Mouse (Mus musculus): ENCODE data around the gene Olfr884. TPM values are rescaled to one million over a fixed set of nuclear protein-coding genes. Genes with fewer than 3 reads are reported as not detected.

Gene Olfr884
- total RNA-seq (2012; rRNA removed) = 0.05 TPM in 1 of 2 replicates, not detected in the other

DNA sequence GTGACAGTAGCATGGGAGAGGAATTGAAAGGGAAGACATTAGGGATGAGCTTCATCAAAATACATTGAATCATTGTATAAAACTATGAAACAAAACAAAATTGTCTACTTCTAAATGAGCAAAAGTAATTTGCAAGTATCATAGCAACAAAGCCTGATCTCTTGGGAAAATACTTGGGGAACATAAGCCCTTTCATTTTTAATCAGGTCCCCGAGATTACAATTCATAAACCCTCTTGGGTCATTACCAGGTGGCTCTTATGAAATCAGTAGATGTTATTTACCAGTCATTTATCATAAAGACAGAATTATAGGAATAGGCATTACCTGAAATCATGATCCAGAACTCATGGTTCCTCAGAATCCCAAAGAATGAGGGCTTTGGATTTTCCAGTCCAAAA lies at the start of gene Olfr884:
TSS of gene Olfr884 (plus strand) at position 301 of the 400 bp plus-strand sequence.
- DNase-seq (ENCODE audit: low read depth, low spot score) = no peak
- no peaks in the 10 kb centered on the region for H3K9me3 ChIP-seq (ENCODE audit: control insufficient read depth, insufficient read depth, low read depth, low read length)
- H3K4me1 ChIP-seq (ENCODE audit: control insufficient read depth in 2 of 2, insufficient read depth in 2 of 2, low read length in 2 of 2, poor library complexity in 1 of 2) = no peaks in the 10 kb centered on the region
- H3K4me3 ChIP-seq (ENCODE audit: insufficient read depth in 1 of 2, low read depth in 1 of 2, low read length in 2 of 2, poor library complexity in 1 of 2, severe bottlenecking in 1 of 2) = no peak within 1 kb of the TSS
- no peak within 1 kb of the TSS for H3K9ac ChIP-seq (ENCODE audit: insufficient read depth, low read depth, low read length, poor library complexity, severe bottlenecking)
- no peaks in the 10 kb centered on the region for H3K36me3 ChIP-seq (ENCODE audit: control insufficient read depth, insufficient read depth, low read length, poor library complexity, severe bottlenecking)
- in situ Hi-C loops (cut with MboI; ENCODE audit: low sequenced_read_pairs in 2 of 2, unreplicated experiment in 2 of 2) = no loop called here
- no peak within 1 kb of the TSS for H3K27ac ChIP-seq (ENCODE audit: insufficient read depth, low read depth, low read length, poor library complexity, severe bottlenecking)
- TF ChIP-seq ZNF384 (IDR thresholded peaks at IDR 0.05; ENCODE audit: low read depth, low read length) (no peak), ZC3H11A (IDR thresholded peaks at IDR 0.05; ENCODE audit: borderline replicate concordance, low read depth, low read length) (no peak), CHD2 (IDR thresholded peaks at IDR 0.05; ENCODE audit: low read depth, low read length) (no peak), HCFC1 (IDR thresholded peaks at IDR 0.05; ENCODE audit: borderline replicate concordance, insufficient read depth, low read length) (no peak), MAFK (IDR thresholded peaks at IDR 0.05; ENCODE audit: insufficient read depth, low read depth, low read length) (no peak)

GRCm38 (mm10) chr9:37998581-37999204 lies 47.7 kb upstream of the Olfr884 start:
- H3K4me1 ChIP-seq (ENCODE audit: control insufficient read depth in 2 of 2, insufficient read depth in 2 of 2, low read length in 2 of 2, poor library complexity in 1 of 2) = no peaks in the 10 kb centered on the region
- H3K36me3 ChIP-seq (ENCODE audit: control insufficient read depth, insufficient read depth, low read length, poor library complexity, severe bottlenecking) = no peaks in the 10 kb centered on the region
- no peak overlapping the region for H3K27ac ChIP-seq (ENCODE audit: insufficient read depth, low read depth, low read length, poor library complexity, severe bottlenecking)
- H3K9ac ChIP-seq (ENCODE audit: insufficient read depth, low read depth, low read length, poor library complexity, severe bottlenecking) = no peak overlapping the region
- in situ Hi-C loops (cut with MboI; ENCODE audit: low sequenced_read_pairs in 2 of 2, unreplicated experiment in 2 of 2) = no loop called here
- DNase-seq (ENCODE audit: low read depth, low spot score) = peak; percentile 4
- H3K9me3 ChIP-seq (ENCODE audit: control insufficient read depth, insufficient read depth, low read depth, low read length) = no peaks in the 10 kb centered on the region
- no peak for TF ChIP-seq ZNF384 (IDR thresholded peaks at IDR 0.05; ENCODE audit: low read depth, low read length)
- TF ChIP-seq MAFK (IDR thresholded peaks at IDR 0.05; ENCODE audit: insufficient read depth, low read depth, low read length) = no peak
- TF ChIP-seq HCFC1 (IDR thresholded peaks at IDR 0.05; ENCODE audit: borderline replicate concordance, insufficient read depth, low read length) = no peak
- TF ChIP-seq CHD2 (IDR thresholded peaks at IDR 0.05; ENCODE audit: low read depth, low read length) = no peak
- TF ChIP-seq ZC3H11A (IDR thresholded peaks at IDR 0.05; ENCODE audit: borderline replicate concordance, low read depth, low read length) = no peak
- no peak overlapping the region for H3K4me3 ChIP-seq (ENCODE audit: insufficient read depth in 1 of 2, low read depth in 1 of 2, low read length in 2 of 2, poor library complexity in 1 of 2, severe bottlenecking in 1 of 2)

DNA sequence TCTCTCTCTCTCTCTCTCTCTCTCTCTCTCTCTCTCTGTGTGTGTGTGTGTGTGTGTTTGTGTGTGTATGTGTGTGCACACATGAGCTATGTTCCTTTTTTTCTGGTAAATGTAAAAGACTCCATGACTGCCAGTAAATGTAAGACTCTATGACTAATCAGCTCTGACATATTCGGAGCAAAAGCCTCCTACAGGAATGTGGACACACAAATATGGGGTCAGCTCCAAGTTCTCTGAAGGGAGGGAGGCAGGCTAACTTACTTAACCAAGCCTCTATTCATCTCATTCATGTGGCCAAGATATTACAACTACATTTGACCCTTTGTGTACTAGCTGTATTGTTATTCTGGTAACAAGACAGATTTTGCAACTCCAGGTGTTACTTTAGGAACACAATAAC lies 46.3 kb upstream of the Olfr884 start:
- Histone ChIP-seq H3K4me3 (ENCODE audit: insufficient read depth in 1 of 2, low read depth in 1 of 2, low read length in 2 of 2, poor library complexity in 1 of 2, severe bottlenecking in 1 of 2) (no peak overlapping the region), H3K9me3 (ENCODE audit: control insufficient read depth, insufficient read depth, low read depth, low read length) (no peaks in the 10 kb centered on the region), H3K27ac (ENCODE audit: insufficient read depth, low read depth, low read length, poor library complexity, severe bottlenecking) (no peak overlapping the region), H3K36me3 (ENCODE audit: control insufficient read depth, insufficient read depth, low read length, poor library complexity, severe bottlenecking) (no peaks in the 10 kb centered on the region), H3K4me1 (ENCODE audit: control insufficient read depth in 2 of 2, insufficient read depth in 2 of 2, low read length in 2 of 2, poor library complexity in 1 of 2) (no peaks in the 10 kb centered on the region), H3K9ac (ENCODE audit: insufficient read depth, low read depth, low read length, poor library complexity, severe bottlenecking) (no peak overlapping the region)
- DNase-seq (ENCODE audit: low read depth, low spot score) = no peak
- TF ChIP-seq ZC3H11A (IDR thresholded peaks at IDR 0.05; ENCODE audit: borderline replicate concordance, low read depth, low read length) = no peak
- TF ChIP-seq CHD2 (IDR thresholded peaks at IDR 0.05; ENCODE audit: low read depth, low read length) = no peak
- no peak for TF ChIP-seq ZNF384 (IDR thresholded peaks at IDR 0.05; ENCODE audit: low read depth, low read length)
- no peak for TF ChIP-seq MAFK (IDR thresholded peaks at IDR 0.05; ENCODE audit: insufficient read depth, low read depth, low read length)
- TF ChIP-seq HCFC1 (IDR thresholded peaks at IDR 0.05; ENCODE audit: borderline replicate concordance, insufficient read depth, low read length) = no peak
- in situ Hi-C loops (cut with MboI; ENCODE audit: low sequenced_read_pairs in 2 of 2, unreplicated experiment in 2 of 2) = no loop called here

DNA sequence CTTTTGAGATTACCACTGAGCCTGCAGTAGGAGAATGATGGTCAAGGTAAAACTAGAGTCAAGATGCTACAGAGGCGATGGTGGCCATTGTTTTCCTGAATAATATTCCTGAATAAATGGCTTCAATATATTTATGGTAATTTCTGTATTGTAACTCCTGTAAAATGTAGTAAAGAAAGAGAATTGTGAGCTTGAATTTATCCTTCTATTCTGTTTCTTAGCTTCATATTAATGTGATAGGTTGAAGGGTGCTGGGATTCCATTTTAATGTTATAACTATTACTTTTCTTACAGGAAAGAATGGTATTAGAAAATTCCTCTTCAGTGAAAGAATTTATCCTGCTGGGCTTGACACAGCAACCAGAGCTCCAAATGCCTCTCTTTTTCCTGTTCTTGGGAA lies 20.8 kb upstream of the Olfr884 start, which contains the start of gene Olfr883:
TSS of gene Olfr883 (plus strand) at position 301 of the 400 bp plus-strand sequence.
- no peak for DNase-seq (ENCODE audit: low read depth, low spot score)
- Histone ChIP-seq H3K36me3 (ENCODE audit: control insufficient read depth, insufficient read depth, low read length, poor library complexity, severe bottlenecking) (no peaks in the 10 kb centered on the region), H3K27ac (ENCODE audit: insufficient read depth, low read depth, low read length, poor library complexity, severe bottlenecking) (no peak within 1 kb of the TSS), H3K4me3 (ENCODE audit: insufficient read depth in 1 of 2, low read depth in 1 of 2, low read length in 2 of 2, poor library complexity in 1 of 2, severe bottlenecking in 1 of 2) (no peak within 1 kb of the TSS), H3K9me3 (ENCODE audit: control insufficient read depth, insufficient read depth, low read depth, low read length) (no peaks in the 10 kb centered on the region), H3K9ac (ENCODE audit: insufficient read depth, low read depth, low read length, poor library complexity, severe bottlenecking) (no peak within 1 kb of the TSS), H3K4me1 (ENCODE audit: control insufficient read depth in 2 of 2, insufficient read depth in 2 of 2, low read length in 2 of 2, poor library complexity in 1 of 2) (no peaks in the 10 kb centered on the region)
- in situ Hi-C loops (cut with MboI; ENCODE audit: low sequenced_read_pairs in 2 of 2, unreplicated experiment in 2 of 2) = no loop called here
- TF ChIP-seq ZNF384 (IDR thresholded peaks at IDR 0.05; ENCODE audit: low read depth, low read length) = no peak
- TF ChIP-seq HCFC1 (IDR thresholded peaks at IDR 0.05; ENCODE audit: borderline replicate concordance, insufficient read depth, low read length) = no peak
- TF ChIP-seq MAFK (IDR thresholded peaks at IDR 0.05; ENCODE audit: insufficient read depth, low read depth, low read length) = no peak
- TF ChIP-seq ZC3H11A (IDR thresholded peaks at IDR 0.05; ENCODE audit: borderline replicate concordance, low read depth, low read length) = no peak
- TF ChIP-seq CHD2 (IDR thresholded peaks at IDR 0.05; ENCODE audit: low read depth, low read length) = no peak
